Mouse (Mus musculus) cerebellum, adult 11 months (tissue): Measurements from ENCODE around the gene Cenps.
A peak's percentile ranks its signal among the peaks of the same experiment; 100 is the strongest.
"Not testable (repeated sequence)": the region's sequence is repeated elsewhere in the genome, so short reads cannot be mapped to it uniquely, and the experiment has no call there.

ENCODE experiments used
- DNase-seq: peaks from one replicate; pipeline ENCODE4 v3.0.0; 2022

The Cenps gene

GRCm38 (mm10) chr4:149103875-149104561 lies 33.4 kb downstream of the Cenps start, which contains the start of gene Dffa:
TSS of gene Dffa (plus strand) at chr4:149104146.
- DNase-seq = peak; percentile 88

DNA sequence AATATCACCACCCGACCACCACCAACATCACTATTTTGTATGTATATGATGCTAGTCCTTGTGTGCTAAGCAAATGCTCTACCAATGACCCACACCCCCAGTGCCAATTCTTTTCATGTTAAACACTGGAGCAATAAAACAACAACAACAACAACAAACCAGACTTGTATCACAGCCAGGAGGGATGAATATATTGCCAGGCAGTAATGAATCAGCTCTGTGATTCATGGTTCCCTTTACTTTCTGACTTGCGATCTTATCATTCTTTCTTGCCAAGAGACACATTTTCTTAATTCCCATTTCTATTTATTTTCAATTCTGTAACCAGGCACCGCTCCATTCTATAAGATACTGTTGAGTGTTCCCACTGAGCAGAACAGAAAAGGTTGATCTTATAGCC lies 36.0 kb downstream of the Cenps start:
- DNase-seq = no peak

DNA sequence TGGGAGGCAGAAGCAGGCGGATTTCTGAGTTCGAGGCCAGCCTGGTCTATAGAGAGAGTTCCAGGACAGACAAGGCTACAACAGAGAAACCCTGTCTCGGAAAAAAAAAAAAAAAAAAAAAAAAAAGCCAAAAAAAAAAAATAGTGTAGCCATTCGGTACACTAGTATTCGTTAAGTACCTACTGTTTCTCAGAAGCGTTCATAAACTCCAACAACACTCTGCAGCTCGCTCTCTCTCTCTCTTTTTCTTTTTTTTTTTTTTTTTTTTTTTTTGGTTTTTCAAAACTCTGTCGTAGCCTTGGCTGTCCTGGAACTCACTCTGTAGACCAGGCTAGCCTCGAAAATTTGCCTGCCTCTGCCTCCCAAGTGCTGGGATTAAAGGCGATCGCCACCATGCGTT lies 37.0 kb downstream of the Cenps start:
- DNase-seq = not testable (repeated sequence)

GRCm38 (mm10) chr4:149099369-149100017 lies 37.9 kb downstream of the Cenps start, which contains the start of gene Pex14:
TSS of gene Pex14 (minus strand) at chr4:149099876.
- peak; percentile 84 for DNase-seq

- DNase-seq = no peak
These were observed 38.9 kb downstream of the Cenps start for GRCm38 (mm10) chr4:149098571-149098970.

- DNase-seq = no peak
These were observed 39.5 kb downstream of the Cenps start for GRCm38 (mm10) chr4:149097956-149098355.

- DNase-seq = no peak
These were observed 46.1 kb downstream of the Cenps start for GRCm38 (mm10) chr4:149091364-149091763.

- DNase-seq = no peak
These were observed 52.0 kb downstream of the Cenps start for GRCm38 (mm10) chr4:149085381-149085780.

DNA sequence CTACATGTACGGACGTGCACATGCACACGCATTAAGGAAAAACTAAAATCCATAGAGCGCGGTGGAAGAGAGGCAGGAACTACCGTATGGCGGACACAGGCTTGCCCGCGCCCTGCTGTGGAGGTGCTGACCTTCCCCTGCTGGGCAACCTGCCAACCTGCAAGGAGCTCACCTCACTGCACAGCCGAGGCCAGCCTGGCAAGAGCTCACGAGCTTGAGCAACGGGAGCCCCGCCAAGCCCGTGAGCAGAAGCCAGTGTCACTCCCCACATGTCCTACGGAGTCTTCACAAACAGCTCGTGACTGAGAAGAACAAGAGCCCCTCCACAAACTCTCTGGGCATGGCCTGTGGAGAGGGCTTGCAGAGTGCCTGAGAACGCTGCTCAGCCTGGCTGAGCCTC lies 55.9 kb downstream of the Cenps start:
- peak; percentile 86 for DNase-seq

- no peak for DNase-seq
These were observed 57.3 kb downstream of the Cenps start for GRCm38 (mm10) chr4:149080111-149080510.

DNA sequence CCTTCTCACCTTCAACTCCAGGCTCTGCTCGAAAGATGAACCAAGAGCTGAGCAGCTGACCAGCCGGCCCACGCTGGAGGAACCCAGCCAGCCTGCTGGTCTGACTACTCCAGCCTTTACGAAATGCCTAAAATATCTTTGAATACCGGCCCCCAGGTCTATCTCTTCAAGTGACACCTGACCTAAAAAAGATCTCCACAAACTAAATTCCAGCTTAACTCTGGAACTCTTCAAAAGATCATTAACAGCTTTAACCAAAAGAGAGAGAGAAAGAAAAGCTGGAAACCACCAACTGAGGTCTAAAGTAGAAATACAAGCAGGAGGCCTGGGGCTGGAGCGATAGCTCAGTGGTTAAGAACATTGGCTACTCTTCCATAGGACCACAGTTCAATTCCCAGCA lies 57.8 kb downstream of the Cenps start:
- DNase-seq = no peak

- DNase-seq = no peak
These were observed 59.2 kb downstream of the Cenps start for GRCm38 (mm10) chr4:149078261-149078660.
